Mouse (Mus musculus) testis, adult 2 months (tissue): ENCODE data around the gene Tcf20. TPM values are rescaled to one million over a fixed set of nuclear protein-coding genes. Genes with fewer than 3 reads are reported as not detected.
"Not testable (repeated sequence)": the region's sequence is repeated elsewhere in the genome, so short reads cannot be mapped to it uniquely, and the experiment has no call there.

ENCODE experiments used
- H3K27ac ChIP-seq: fragments of 200-500 bp; 2 replicates; pipeline ENCODE4 v1.5.1; 2012; ENCODE audit warnings: low read depth, low read length; ENCODE audit not compliant: control insufficient read depth, insufficient read depth
- H3K27me3 ChIP-seq: fragments of 200-500 bp; 2 replicates; pipeline ENCODE4 v1.6.1; 2012; ENCODE audit warnings: mild to moderate bottlenecking, low read length, moderate library complexity; ENCODE audit not compliant: control insufficient read depth, insufficient read depth
- H3K36me3 ChIP-seq: fragments of 200-500 bp; 2 replicates; pipeline ENCODE4 v1.6.1; 2012; ENCODE audit warnings: mild to moderate bottlenecking, low read length; ENCODE audit not compliant: control insufficient read depth, insufficient read depth
- H3K4me1 ChIP-seq: fragments of 200-500 bp; 2 replicates; pipeline ENCODE4 v1.6.1; 2012; ENCODE audit warnings: low read length; ENCODE audit not compliant: control insufficient read depth, insufficient read depth
- H3K4me3 ChIP-seq: fragments of 200-500 bp; 2 replicates; pipeline ENCODE4 v1.5.1; 2012; ENCODE audit warnings: low read depth, mild to moderate bottlenecking, low read length, moderate library complexity, mixed read lengths; ENCODE audit not compliant: control insufficient read depth
- CTCF ChIP-seq: fragments of 200-500 bp; IDR thresholded peaks from 2 replicates; pipeline ENCODE4 v1.5.1; 2012; ENCODE audit warnings: low read depth, mild to moderate bottlenecking, inconsistent platforms, low read length, moderate library complexity; ENCODE audit not compliant: control insufficient read depth, insufficient read depth, insufficient replicate concordance
- POLR2A ChIP-seq: fragments of 200-500 bp; IDR thresholded peaks from 2 replicates; pipeline ENCODE4 v1.6.1; 2012; ENCODE audit warnings: low read depth, mild to moderate bottlenecking, inconsistent platforms, low read length, moderate library complexity; ENCODE audit not compliant: control insufficient read depth
- polyA plus RNA-seq: library from polyadenylated mRNA; depleted of rRNA; stranded (reverse); fragments of >200 nt; gene quantifications from 2 replicates; pipeline ENCODE4 v1.2.3, GENCODE M21; 2012

The Tcf20 gene
- polyA plus RNA-seq, 1 experiment: 26.0 TPM

GRCm38 (mm10) chr15:82889426-82889825, 98.2 kb downstream of the Tcf20 start:
- Histone ChIP-seq H3K4me3 (no peak overlapping the region), H3K4me1 (no peaks in the 10 kb centered on the region), H3K27ac (no peak overlapping the region), H3K27me3 (no peaks in the 10 kb centered on the region), H3K36me3 (no peaks in the 10 kb centered on the region)
- no peak for TF ChIP-seq POLR2A
- no peak for TF ChIP-seq CTCF

GRCm38 (mm10) chr15:82888466-82888865, 99.2 kb downstream of the Tcf20 start:
- Histone ChIP-seq H3K4me3 (no peak overlapping the region), H3K4me1 (no peaks in the 10 kb centered on the region), H3K27ac (no peak overlapping the region), H3K36me3 (no peaks in the 10 kb centered on the region), H3K27me3 (no peaks in the 10 kb centered on the region)
- no peak for TF ChIP-seq CTCF
- TF ChIP-seq POLR2A: no peak

- H3K4me1 ChIP-seq: no peaks in the 10 kb centered on the region
- no peak overlapping the region for H3K27ac ChIP-seq
- H3K27me3 ChIP-seq: no peaks in the 10 kb centered on the region
- H3K4me3 ChIP-seq: no peak overlapping the region
- H3K36me3 ChIP-seq: no peaks in the 10 kb centered on the region
- TF ChIP-seq POLR2A: no peak
- no peak for TF ChIP-seq CTCF
Observed at GRCm38 (mm10) chr15:82877309-82877708, 110.4 kb downstream of the Tcf20 start.

- no peaks in the 10 kb centered on the region for H3K36me3 ChIP-seq
- H3K27ac ChIP-seq: no peak overlapping the region
- no peaks in the 10 kb centered on the region for H3K27me3 ChIP-seq
- no peak overlapping the region for H3K4me3 ChIP-seq
- H3K4me1 ChIP-seq: no peaks in the 10 kb centered on the region
- TF ChIP-seq POLR2A (no peak), CTCF (no peak)
Observed at GRCm38 (mm10) chr15:82876863-82877262, 110.8 kb downstream of the Tcf20 start.

DNA sequence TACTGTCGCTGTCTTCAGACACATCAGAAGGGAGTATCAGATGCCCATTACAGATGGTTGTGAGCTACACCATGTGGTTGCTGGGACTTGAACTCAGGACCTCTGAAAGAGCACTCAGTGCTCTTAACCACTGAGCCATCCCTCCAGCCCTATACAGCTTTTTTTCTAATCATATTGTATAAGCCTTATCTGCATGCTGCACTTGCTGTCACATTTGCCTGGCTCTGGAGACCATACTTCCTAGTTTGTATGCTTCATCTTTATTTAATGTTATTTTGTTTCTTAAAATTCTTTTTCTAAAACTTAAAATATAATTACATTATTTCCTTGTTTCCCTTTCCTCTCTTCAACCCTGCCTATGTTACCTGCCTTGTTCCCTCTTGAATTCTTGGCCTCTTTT, 115.6 kb downstream of the Tcf20 start:
- Histone ChIP-seq H3K4me3 (no peak overlapping the region), H3K36me3 (no peaks in the 10 kb centered on the region), H3K27ac (no peak overlapping the region), H3K27me3 (no peaks in the 10 kb centered on the region), H3K4me1 (no peaks in the 10 kb centered on the region)
- no peak for TF ChIP-seq CTCF
- no peak for TF ChIP-seq POLR2A

GRCm38 (mm10) chr15:82866286-82866685, 121.4 kb downstream of the Tcf20 start:
- not testable (repeated sequence) for H3K4me1 ChIP-seq, H3K27me3 ChIP-seq, H3K27ac ChIP-seq, H3K4me3 ChIP-seq, H3K36me3 ChIP-seq

- Histone ChIP-seq H3K4me1 (no peaks in the 10 kb centered on the region), H3K36me3 (no peaks in the 10 kb centered on the region), H3K4me3 (no peak overlapping the region), H3K27ac (no peak overlapping the region), H3K27me3 (no peaks in the 10 kb centered on the region)
- no peak for TF ChIP-seq POLR2A
- TF ChIP-seq CTCF: no peak
Observed at GRCm38 (mm10) chr15:82863674-82864073, 124.0 kb downstream of the Tcf20 start.

GRCm38 (mm10) chr15:82856652-82857378, 130.9 kb downstream of the Tcf20 start:
- H3K4me1 ChIP-seq: peaks cover 2% of the 10 kb centered on the region; the same call in 1 of the 2 replicates
- H3K36me3 ChIP-seq: peaks cover 13% of the 10 kb centered on the region
- H3K27ac ChIP-seq: no peak overlapping the region; the same call in 1 of the 2 replicates
- no peaks in the 10 kb centered on the region for H3K27me3 ChIP-seq
- peak overlapping the region; percentile 41 for H3K4me3 ChIP-seq
- no peak for TF ChIP-seq CTCF
